Mouse (Mus musculus): ENCODE data around the gene Eif5a2. TPM values are rescaled to one million over a fixed set of nuclear protein-coding genes. Genes with fewer than 3 reads are reported as not detected.

Gene Eif5a2
- 0.56 and 1.6 TPM in 2 replicates for polyA plus RNA-seq (2012; rRNA removed; ENCODE audit: low replicate concordance)

DNA sequence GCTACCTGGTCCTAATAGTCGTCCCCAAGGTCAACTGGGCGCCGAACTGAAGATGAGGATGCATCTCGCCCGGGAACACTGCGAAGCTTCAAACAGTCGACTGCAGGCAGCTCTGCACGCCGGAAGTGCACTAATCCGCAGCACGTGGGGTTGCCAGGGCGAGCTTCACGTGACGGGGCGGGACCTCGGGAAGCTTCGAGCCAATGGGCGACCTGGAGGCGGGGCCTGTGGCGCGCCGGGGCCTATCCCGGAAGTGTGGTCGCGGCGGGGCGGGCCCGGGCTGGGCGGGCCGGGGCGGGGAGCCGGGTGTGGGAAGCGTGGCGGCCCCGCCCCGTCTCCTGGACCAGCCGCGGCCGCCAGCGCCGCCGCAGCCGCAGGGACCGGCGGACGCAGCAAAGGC lies at the start of gene Eif5a2:
Eif5a2 (plus strand) TSS at position 283 of the 400 bp plus-strand sequence.

DNA sequence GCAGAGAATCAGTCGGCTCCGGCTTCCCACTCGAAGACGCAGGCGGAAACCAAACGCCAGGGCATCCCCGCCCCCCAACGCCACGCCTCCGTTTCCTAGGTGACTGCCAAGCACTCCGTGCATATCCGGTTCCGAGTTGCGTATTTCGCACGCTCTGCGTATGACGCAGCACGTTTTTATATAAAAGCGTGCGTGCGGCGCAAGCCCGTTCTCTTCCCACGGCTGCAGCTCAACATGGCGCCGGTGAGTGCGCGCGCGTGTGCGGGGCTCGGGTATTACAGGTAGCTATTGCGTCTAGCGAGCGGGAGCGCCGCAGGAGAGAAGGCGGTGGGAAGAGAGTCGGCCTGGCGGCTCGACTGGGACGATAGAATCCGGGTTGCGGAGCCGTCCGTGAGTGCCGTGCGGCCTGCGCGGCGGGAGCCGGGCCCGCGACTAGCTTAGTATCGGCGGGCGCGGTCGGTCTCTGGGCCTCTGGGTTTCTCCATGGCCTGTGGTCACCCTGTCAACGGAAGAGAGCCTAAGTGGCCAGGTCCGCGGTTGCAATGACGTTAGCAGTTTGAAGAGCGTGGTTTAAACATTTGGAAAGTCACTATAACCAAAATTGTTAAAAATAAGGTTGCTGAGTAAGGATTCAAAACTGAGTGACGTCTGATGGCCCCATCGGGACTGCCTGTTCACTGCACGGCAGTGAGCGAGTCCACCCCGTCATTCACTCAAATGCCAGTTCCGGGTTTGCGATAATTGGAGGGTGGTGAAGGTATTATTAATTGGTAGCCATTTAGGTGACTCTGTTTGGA lies 24.4 kb downstream of the Eif5a2 start, which contains the start of gene Rpl22l1:
Rpl22l1 (plus strand) TSS at position 136 of the 797 bp plus-strand sequence.

Other genes starting within 250 kb of the Eif5a2 start
- 0.04 and 0.24 TPM in 2 replicates for gene Slc2a2, start 83.4 kb upstream of the Eif5a2 start, polyA plus RNA-seq (2012; rRNA removed; ENCODE audit: low replicate concordance)
- 3.4 and 9.1 TPM in 2 replicates for gene Rpl22l1, start 24.2 kb downstream of the Eif5a2 start, polyA plus RNA-seq (2012; rRNA removed; ENCODE audit: low replicate concordance)
- gene Gm1527, start 111.3 kb downstream of the Eif5a2 start, polyA plus RNA-seq (2012; rRNA removed; ENCODE audit: low replicate concordance) = not detected in 2 replicates